Mouse (Mus musculus): ENCODE results near the gene Pik3c2g.
"Not testable (repeated sequence)": the region's sequence is repeated elsewhere in the genome, so short reads cannot be mapped to it uniquely, and the experiment has no call there.

The Pik3c2g gene

GRCm38 (mm10) chr6:139846889-139847544, 260.0 kb downstream of the Pik3c2g start:
- no peak for DNase-seq

- DNase-seq: no peak
These were observed 262.9 kb downstream of the Pik3c2g start for GRCm38 (mm10) chr6:139849931-139850330.

- no peak for DNase-seq
These were observed 264.9 kb downstream of the Pik3c2g start for GRCm38 (mm10) chr6:139851705-139852603.

- DNase-seq: no peak
These were observed 265.8 kb downstream of the Pik3c2g start for GRCm38 (mm10) chr6:139852836-139853235.

- DNase-seq: no peak
These were observed 273.1 kb downstream of the Pik3c2g start for GRCm38 (mm10) chr6:139860141-139860540.

- no peak for DNase-seq
These were observed 274.5 kb downstream of the Pik3c2g start for GRCm38 (mm10) chr6:139861534-139861933.

GRCm38 (mm10) chr6:139865059-139865673, 278.1 kb downstream of the Pik3c2g start:
- no peak for DNase-seq

GRCm38 (mm10) chr6:139874418-139875176, 287.6 kb downstream of the Pik3c2g start:
- peak; percentile 50 to 61 for DNase-seq

GRCm38 (mm10) chr6:139876691-139877090, 289.7 kb downstream of the Pik3c2g start:
- no peak for DNase-seq

- DNase-seq: no peak
These were observed 290.7 kb downstream of the Pik3c2g start for GRCm38 (mm10) chr6:139877476-139878361.

GRCm38 (mm10) chr6:139878362-139878696, 291.3 kb downstream of the Pik3c2g start:
- DNase-seq: no peak

GRCm38 (mm10) chr6:139882076-139882475, 295.1 kb downstream of the Pik3c2g start:
- no peak for DNase-seq

GRCm38 (mm10) chr6:139887175-139887574, 300.2 kb downstream of the Pik3c2g start:
- no peak for DNase-seq

- DNase-seq: no peak
These were observed 308.6 kb downstream of the Pik3c2g start for GRCm38 (mm10) chr6:139895637-139896036.

GRCm38 (mm10) chr6:139899630-139900151, 312.7 kb downstream of the Pik3c2g start:
- DNase-seq: no peak

- DNase-seq: peak in 1 of 2 experiments; percentile 45
These were observed 314.8 kb downstream of the Pik3c2g start for GRCm38 (mm10) chr6:139901801-139902200.

GRCm38 (mm10) chr6:139907138-139907537, 320.1 kb downstream of the Pik3c2g start:
- DNase-seq: no peak

- no peak for DNase-seq
These were observed 322.1 kb downstream of the Pik3c2g start for GRCm38 (mm10) chr6:139908997-139909669.

- no peak for DNase-seq
These were observed 341.7 kb downstream of the Pik3c2g start for GRCm38 (mm10) chr6:139928766-139929165.

GRCm38 (mm10) chr6:139934861-139935260, 347.8 kb downstream of the Pik3c2g start:
- no peak for DNase-seq

GRCm38 (mm10) chr6:139937581-139937980, 350.6 kb downstream of the Pik3c2g start:
- DNase-seq: not testable (repeated sequence)

All from kidney, postnatal 25 days (tissue).